Mouse (Mus musculus): ENCODE data around the gene Rcvrn.

Rcvrn gene

GRCm38 (mm10) chr11:67694703-67695376 lies at the start of gene Rcvrn:
Rcvrn (plus strand) TSS chr11:67695326.
- no peak for DNase-seq (ENCODE audit: low spot score)

- peak; percentile 35 for DNase-seq (ENCODE audit: low spot score)
Measured at GRCm38 (mm10) chr11:67647745-67648144, 47.4 kb upstream of the Rcvrn start.

- DNase-seq (ENCODE audit: low spot score) = no peak
Measured at GRCm38 (mm10) chr11:67648651-67649407, 46.3 kb upstream of the Rcvrn start.

GRCm38 (mm10) chr11:67649971-67650707 lies 45.0 kb upstream of the Rcvrn start:
- no peak for DNase-seq (ENCODE audit: low spot score)

GRCm38 (mm10) chr11:67651731-67652130 lies 43.4 kb upstream of the Rcvrn start:
- no peak for DNase-seq (ENCODE audit: low spot score)

GRCm38 (mm10) chr11:67652194-67652892 lies 42.8 kb upstream of the Rcvrn start:
- no peak for DNase-seq (ENCODE audit: low spot score)

- no peak for DNase-seq (ENCODE audit: low spot score)
Measured at GRCm38 (mm10) chr11:67652893-67653255, 42.3 kb upstream of the Rcvrn start.

GRCm38 (mm10) chr11:67653521-67654090 lies 41.5 kb upstream of the Rcvrn start:
- no peak for DNase-seq (ENCODE audit: low spot score)

- DNase-seq (ENCODE audit: low spot score) = no peak
Measured at GRCm38 (mm10) chr11:67654514-67654913, 40.6 kb upstream of the Rcvrn start.

GRCm38 (mm10) chr11:67655236-67655959 lies 39.7 kb upstream of the Rcvrn start:
- no peak for DNase-seq (ENCODE audit: low spot score)

GRCm38 (mm10) chr11:67656366-67656765 lies 38.8 kb upstream of the Rcvrn start:
- no peak for DNase-seq (ENCODE audit: low spot score)

GRCm38 (mm10) chr11:67656811-67657210 lies 38.3 kb upstream of the Rcvrn start:
- no peak for DNase-seq (ENCODE audit: low spot score)

GRCm38 (mm10) chr11:67657685-67658382 lies 37.3 kb upstream of the Rcvrn start:
- DNase-seq (ENCODE audit: low spot score) = no peak

- no peak for DNase-seq (ENCODE audit: low spot score)
Measured at GRCm38 (mm10) chr11:67661465-67661864, 33.7 kb upstream of the Rcvrn start.

GRCm38 (mm10) chr11:67663437-67663836 lies 31.7 kb upstream of the Rcvrn start:
- no peak for DNase-seq (ENCODE audit: low spot score)

GRCm38 (mm10) chr11:67664261-67664660 lies 30.9 kb upstream of the Rcvrn start:
- DNase-seq (ENCODE audit: low spot score) = no peak

GRCm38 (mm10) chr11:67664918-67665317 lies 30.2 kb upstream of the Rcvrn start:
- no peak for DNase-seq (ENCODE audit: low spot score)

- DNase-seq (ENCODE audit: low spot score) = no peak
Measured at GRCm38 (mm10) chr11:67666129-67666528, 29.0 kb upstream of the Rcvrn start.

- peak; percentile 59 for DNase-seq (ENCODE audit: low spot score)
Measured at GRCm38 (mm10) chr11:67667531-67668332, 27.4 kb upstream of the Rcvrn start.

Data from ovary, adult 18-20 months (tissue).